Mouse (Mus musculus) midbrain, embryonic 15.5 days (tissue): ENCODE data around the gene Sh3yl1. TPM values are rescaled to one million over a fixed set of nuclear protein-coding genes. Genes with fewer than 3 reads are reported as not detected.

Experiments used
- ATAC-seq: fragments of 200-750 bp; cut with Nextera tagmentation; replicated peaks from 2 replicates; pipeline ENCODE4 v1.8.0; 2017; ENCODE audit warnings: moderate TSS enrichment
- H3K27ac ChIP-seq: fragments of 300-500 bp; sonication (generic); 2 replicates; pipeline ENCODE4 v1.5.1; 2015; ENCODE audit warnings: mild to moderate bottlenecking, inconsistent platforms
- H3K27me3 ChIP-seq: fragments of 300-500 bp; sonication (generic); replicated peaks from 2 replicates; pipeline ENCODE4 v1.6.1; 2015; ENCODE audit warnings: inconsistent platforms
- H3K36me3 ChIP-seq: fragments of 300-500 bp; sonication (generic); replicated peaks from 2 replicates; pipeline ENCODE4 v1.6.1; 2015; ENCODE audit warnings: inconsistent platforms
- H3K4me1 ChIP-seq: fragments of 300-500 bp; sonication (generic); 2 replicates; pipeline ENCODE4 v1.6.1; 2015; ENCODE audit warnings: inconsistent platforms
- H3K4me2 ChIP-seq: fragments of 300-500 bp; sonication (generic); 2 replicates; pipeline ENCODE4 v1.6.1; 2015; ENCODE audit warnings: inconsistent platforms, mild to moderate bottlenecking, moderate library complexity
- H3K4me3 ChIP-seq: fragments of 300-500 bp; sonication (generic); 2 replicates; pipeline ENCODE4 v1.5.1; 2015; ENCODE audit warnings: mild to moderate bottlenecking, inconsistent platforms
- H3K9ac ChIP-seq: fragments of 300-500 bp; sonication (generic); 2 replicates; pipeline ENCODE4 v1.6.1; 2015; ENCODE audit warnings: mild to moderate bottlenecking, inconsistent platforms
- H3K9me3 ChIP-seq: fragments of 300-500 bp; sonication (generic); 2 replicates; pipeline ENCODE4 v1.6.1; 2016; ENCODE audit warnings: inconsistent platforms
- WGBS: fragments of 180-500 bp; shearing (Covaris S2); methylation state at CpG from one replicate; pipeline ENCODE4 v1.1.7; 2015; ENCODE audit warnings: mixed read lengths; 5-methylcytosine and 5-hydroxymethylcytosine counted together
- polyA plus RNA-seq: library from polyadenylated mRNA; unstranded; fragments of >200 nt; fragmentation: Nextera tagmentation; extraction: Ambion mirVana; gene quantifications from 2 replicates; pipeline ENCODE4 v1.2.1, GENCODE M21; 2015

Gene Sh3yl1
- polyA plus RNA-seq, 1 experiment from 2014 or later: 55.8 TPM

- no peaks in the 10 kb centered on the region for H3K4me1 ChIP-seq
- no peaks in the 10 kb centered on the region for H3K27me3 ChIP-seq
- no peak overlapping the region for H3K27ac ChIP-seq
- no peaks in the 10 kb centered on the region for H3K36me3 ChIP-seq
- no peak overlapping the region for H3K4me2 ChIP-seq
- no peak; the same call in 1 of the 2 replicates for ATAC-seq
- no peak overlapping the region for H3K4me3 ChIP-seq
- 26% methylated on average over 3 of the region's 3 CpGs for WGBS
- no peaks in the 10 kb centered on the region for H3K9me3 ChIP-seq
- no peak overlapping the region for H3K9ac ChIP-seq
Observed at GRCm38 (mm10) chr12:31005010-31005409, 93.5 kb downstream of the Sh3yl1 start.

GRCm38 (mm10) chr12:31008171-31008570 is 96.7 kb downstream of the Sh3yl1 start:
- Histone ChIP-seq H3K27ac (no peak overlapping the region), H3K36me3 (no peaks in the 10 kb centered on the region), H3K4me3 (no peak overlapping the region), H3K9me3 (no peaks in the 10 kb centered on the region), H3K4me2 (no peak overlapping the region), H3K4me1 (no peaks in the 10 kb centered on the region), H3K9ac (no peak overlapping the region), H3K27me3 (no peaks in the 10 kb centered on the region)
- 33% methylated on average over 6 of the region's 6 CpGs for WGBS
- no peak for ATAC-seq

Other genes starting within 250 kb of the Sh3yl1 start
- gene Alkal2, start 27.3 kb upstream of the Sh3yl1 start, polyA plus RNA-seq: 0.23 and 0.28 TPM in 2 replicates
- 102 and 105 TPM in 2 replicates for gene Acp1, start 79 bp upstream of the Sh3yl1 start, polyA plus RNA-seq
- gene Fam110c, start 162.2 kb downstream of the Sh3yl1 start, polyA plus RNA-seq: 0.06 TPM in 2 replicates